In the genomic region with DNA sequence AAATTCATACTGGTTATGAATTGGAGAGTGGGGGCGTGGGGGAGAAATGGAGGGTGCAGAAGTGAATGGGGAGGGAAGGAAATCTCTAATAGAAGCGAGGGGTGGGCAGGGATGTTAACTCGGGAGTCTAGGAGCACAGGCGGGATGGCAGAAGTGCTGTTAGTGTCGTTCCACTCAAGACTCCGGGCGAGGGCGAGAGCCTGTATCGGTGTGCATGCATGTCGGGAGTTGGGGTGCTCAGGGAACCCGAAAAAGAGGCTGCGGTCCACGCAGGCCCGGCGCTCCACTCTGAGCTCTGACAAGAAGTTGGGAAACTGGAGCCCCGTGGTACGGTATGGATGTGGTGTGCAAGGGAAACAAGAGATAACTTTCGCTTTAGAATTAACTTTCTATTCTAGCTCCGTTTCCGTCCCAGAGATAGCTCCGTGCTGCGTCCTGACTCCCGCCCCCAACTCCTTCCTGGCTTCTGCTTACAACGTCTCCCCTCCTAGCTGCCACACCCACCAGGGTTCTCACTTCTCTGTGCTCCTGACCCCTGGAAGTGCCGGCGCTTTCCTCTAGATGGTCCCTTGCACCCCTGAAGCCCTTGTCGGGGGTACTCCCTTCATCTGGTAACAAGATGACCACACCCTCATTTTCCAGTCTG, we compare ENCODE assay signal across 8 mouse cellular contexts. TPM values are rescaled to one million over a fixed set of nuclear protein-coding genes. Genes with fewer than 3 reads are reported as not detected.
A peak's percentile ranks its signal among the peaks of the same experiment; 100 is the strongest.
DNase-seq lines count a peak whose midpoint lies in the region; ATAC-seq and TF ChIP-seq lines count a peak whose summit lies in the region.

No protein-coding gene starts in this region.

- no peak overlapping the region for H3K27ac ChIP-seq in gastrocnemius, adult 2 months
- no peak overlapping the region for H3K27ac ChIP-seq in forebrain, embryonic 15.5 days (replicated peaks)
- no peak overlapping the region for H3K27ac ChIP-seq in liver, embryonic 13.5 days
- no peak overlapping the region for H3K27ac ChIP-seq in stomach, postnatal 0 days (replicated peaks)

- under 1% methylated on average over 27 of the region's 27 CpGs for WGBS in forebrain, embryonic 15.5 days
- 2% methylated on average over 27 of the region's 27 CpGs for WGBS in liver, embryonic 13.5 days (ENCODE audit: insufficient replicate concordance)
- WGBS in stomach, postnatal 0 days = under 1% methylated on average over 27 of the region's 27 CpGs

- H3K4me1 ChIP-seq in forebrain, embryonic 15.5 days = peaks cover 32% of the 10 kb centered on the region
- peaks cover 14% of the 10 kb centered on the region for H3K4me1 ChIP-seq in liver, embryonic 13.5 days (replicated peaks)
- peaks cover 8% of the 10 kb centered on the region; the same call in 1 of the 2 replicates for H3K4me1 ChIP-seq in stomach, postnatal 0 days (replicated peaks; ENCODE audit: control insufficient read depth, insufficient read depth)

- intact Hi-C loops in gastrocnemius, adult 2 months (cut with DNase I) = no loop called here
- intact Hi-C loops in gastrocnemius, postnatal 14 days (cut with DNase I; ENCODE audit: low total_unique reads) = no loop called here

- no peak for ATAC-seq in forebrain, embryonic 15.5 days (replicated peaks)
- no peak for ATAC-seq in liver, embryonic 13.5 days (ENCODE audit: low read depth)
- no peak for ATAC-seq in stomach, postnatal 0 days (ENCODE audit: low FRiP score, low TSS enrichment)

- no peak overlapping the region; the same call in 1 of the 2 replicates for H3K9ac ChIP-seq in forebrain, embryonic 15.5 days (replicated peaks)
- no peak overlapping the region for H3K9ac ChIP-seq in liver, embryonic 13.5 days
- H3K9ac ChIP-seq in stomach, postnatal 0 days (ENCODE audit: low read length) = no peak overlapping the region

- TF ChIP-seq CTCF in gastrocnemius, adult 2 months (IDR thresholded peaks at IDR 0.05) = no peak
- no peak for TF ChIP-seq CTCF in stomach, postnatal 0 days (IDR thresholded peaks at IDR 0.05; ENCODE audit: low read depth)

- H3K9me3 ChIP-seq in forebrain, embryonic 15.5 days = no peaks in the 10 kb centered on the region
- no peaks in the 10 kb centered on the region; the same call in 1 of the 2 replicates for H3K9me3 ChIP-seq in liver, embryonic 13.5 days (replicated peaks)
- H3K9me3 ChIP-seq in stomach, postnatal 0 days (ENCODE audit: control insufficient read depth, low read length) = no peaks in the 10 kb centered on the region

- DNase-seq in gastrocnemius, adult 2 months = no peak
- DNase-seq in gastrocnemius, postnatal 14 days = no peak
- peak; percentile 41 for DNase-seq in CD4-positive, CD25-positive, alpha-beta regulatory T cell, adult 2 months (ENCODE audit: low read depth, low spot score)
- no peak for DNase-seq in liver, embryonic 13.5 days
- DNase-seq in stomach, postnatal 0 days (ENCODE audit: low spot score) = no peak
- no peak for DNase-seq in left cerebral cortex, adult 9 months (ENCODE audit: low spot score in 2 of 2)
- DNase-seq in gastrocnemius, postnatal 25 days = no peak

- H3K27me3 ChIP-seq in forebrain, embryonic 15.5 days = peaks cover 62% of the 10 kb centered on the region
- peaks cover 88% of the 10 kb centered on the region for H3K27me3 ChIP-seq in liver, embryonic 13.5 days
- peaks cover 13% of the 10 kb centered on the region; the same call in 1 of the 2 replicates for H3K27me3 ChIP-seq in stomach, postnatal 0 days (ENCODE audit: control insufficient read depth, insufficient read depth, low read length)

- no peak for TF ChIP-seq EP300 in stomach, postnatal 0 days (optimal IDR thresholded peaks at IDR 0.05)

- peak overlapping the region; percentile 95 for H3K4me2 ChIP-seq in forebrain, embryonic 15.5 days (replicated peaks)
- peak overlapping the region; percentile 55 for H3K4me2 ChIP-seq in liver, embryonic 13.5 days
- peak overlapping the region; percentile 58 for H3K4me2 ChIP-seq in stomach, postnatal 0 days (replicated peaks; ENCODE audit: low read depth)

- no peaks in the 10 kb centered on the region for H3K36me3 ChIP-seq in forebrain, embryonic 15.5 days
- no peaks in the 10 kb centered on the region for H3K36me3 ChIP-seq in liver, embryonic 13.5 days
- H3K36me3 ChIP-seq in stomach, postnatal 0 days (ENCODE audit: control insufficient read depth, insufficient read depth, low read length) = no peaks in the 10 kb centered on the region

- H3K4me3 ChIP-seq in gastrocnemius, adult 2 months = peak overlapping the region; percentile 70
- H3K4me3 ChIP-seq in forebrain, embryonic 15.5 days = peak overlapping the region; percentile 37
- H3K4me3 ChIP-seq in liver, embryonic 13.5 days (replicated peaks) = peak overlapping the region; percentile 43
- H3K4me3 ChIP-seq in stomach, postnatal 0 days (ENCODE audit: low read depth, low read length) = peak overlapping the region; percentile 41

RNA-seq across cellular contexts. Expression of gene Hrk, which starts 7.8 kb away (rescaled TPM):
- total RNA-seq in gastrocnemius, adult 2 months (2021) = under 1 TPM; 0.08 to 0.15 TPM
- under 1 TPM; 0.09 to 0.25 TPM for total RNA-seq in gastrocnemius, postnatal 14 days (2021)
- 2.3 and 2.7 TPM in 2 replicates for polyA plus RNA-seq in forebrain, embryonic 15.5 days (2015; fragmentation: Nextera tagmentation; extraction: Ambion mirVana)
- 0.01 TPM in 1 of 2 replicates, not detected in the other for polyA plus RNA-seq in liver, embryonic 13.5 days (2015; fragmentation: Nextera tagmentation; extraction: Ambion mirVana)
- 0.18 and 0.41 TPM in 2 replicates for polyA plus RNA-seq in stomach, postnatal 0 days (2015; fragmentation: Nextera tagmentation; extraction: Ambion mirVana)
- total RNA-seq in gastrocnemius, postnatal 25 days (2021) = under 1 TPM; 0.15 to 0.32 TPM

RNA-seq across cellular contexts. Expression of gene Fbxw8, which starts 16.9 kb away (rescaled TPM):
- 10 to 100 TPM; 20.8 to 24.2 TPM for total RNA-seq in gastrocnemius, adult 2 months (2021)
- 10 to 100 TPM; 24.0 to 27.1 TPM for total RNA-seq in gastrocnemius, postnatal 14 days (2021)
- polyA plus RNA-seq in forebrain, embryonic 15.5 days (2015; fragmentation: Nextera tagmentation; extraction: Ambion mirVana) = 22.3 and 25.2 TPM in 2 replicates
- polyA plus RNA-seq in liver, embryonic 13.5 days (2015; fragmentation: Nextera tagmentation; extraction: Ambion mirVana) = 8.7 and 10.0 TPM in 2 replicates
- 14.0 and 14.2 TPM in 2 replicates for polyA plus RNA-seq in stomach, postnatal 0 days (2015; fragmentation: Nextera tagmentation; extraction: Ambion mirVana)
- 10 to 100 TPM; 18.5 to 20.1 TPM for total RNA-seq in gastrocnemius, postnatal 25 days (2021)
